Mouse (Mus musculus) midbrain, postnatal 0 days (tissue): ENCODE data around the gene Ncor2. TPM values are rescaled to one million over a fixed set of nuclear protein-coding genes. Genes with fewer than 3 reads are reported as not detected.

Experiments
- ATAC-seq: fragments of 200-750 bp; cut with Nextera tagmentation; 2 replicates; pipeline ENCODE4 v1.8.0; 2017; ENCODE audit warnings: moderate number of reproducible peaks, mild to moderate bottlenecking, moderate TSS enrichment, moderate library complexity; ENCODE audit not compliant: low FRiP score
- DNase-seq: peaks from one replicate; pipeline ENCODE4 v3.0.0-alpha.2; 2015; ENCODE audit warnings: low spot score
- H3K27ac ChIP-seq: fragments of 300-500 bp; sonication (generic); 2 replicates; pipeline ENCODE4 v1.5.1; 2014; ENCODE audit warnings: low read depth, mild to moderate bottlenecking, low read length, mixed read lengths
- H3K27me3 ChIP-seq: fragments of 300-500 bp; sonication (generic); 2 replicates; pipeline ENCODE4 v1.6.1; 2014; ENCODE audit warnings: low read length, control low read depth, mixed read lengths; ENCODE audit not compliant: insufficient read depth
- H3K36me3 ChIP-seq: fragments of 300-500 bp; sonication (generic); 2 replicates; pipeline ENCODE4 v1.6.1; 2014; ENCODE audit warnings: low read length, control low read depth, mixed read lengths; ENCODE audit not compliant: insufficient read depth
- H3K4me1 ChIP-seq: fragments of 300-500 bp; sonication (generic); 2 replicates; pipeline ENCODE4 v1.6.1; 2014; ENCODE audit warnings: mild to moderate bottlenecking, control low read depth, antibody characterized with exemption, low read length, mixed read lengths; ENCODE audit not compliant: insufficient read depth
- H3K4me2 ChIP-seq: fragments of 300-500 bp; sonication (generic); 2 replicates; pipeline ENCODE4 v1.6.1; 2014; ENCODE audit warnings: low read depth, mild to moderate bottlenecking, low read length, mixed read lengths; ENCODE audit not compliant: poor library complexity, severe bottlenecking
- H3K4me3 ChIP-seq: fragments of 300-500 bp; sonication (generic); 2 replicates; pipeline ENCODE4 v1.5.1; 2014; ENCODE audit warnings: low read depth, mild to moderate bottlenecking, low read length, moderate library complexity
- H3K9ac ChIP-seq: fragments of 300-500 bp; sonication (generic); replicated peaks from 2 replicates; pipeline ENCODE4 v1.6.1; 2014; ENCODE audit warnings: mild to moderate bottlenecking, low read length, moderate library complexity, mixed read lengths; ENCODE audit not compliant: poor library complexity, severe bottlenecking
- H3K9me3 ChIP-seq: fragments of 300-500 bp; sonication (generic); 2 replicates; pipeline ENCODE4 v1.6.1; 2016; ENCODE audit warnings: low read length, control low read depth
- CTCF ChIP-seq: IDR thresholded peaks from 2 replicates; pipeline ENCODE4 v1.5.1; 2016; ENCODE audit warnings: antibody characterized with exemption, mild to moderate bottlenecking
- WGBS: fragments of 180-500 bp; shearing (Covaris S2); extraction: QIAGEN DNeasy Blood & Tissue Kit; methylation state at CpG from one replicate; pipeline ENCODE4 v1.1.7; 2014; 5-methylcytosine and 5-hydroxymethylcytosine counted together
- polyA plus RNA-seq: library from polyadenylated mRNA; unstranded; fragments of >200 nt; fragmentation: Nextera tagmentation; extraction: Ambion mirVana; gene quantifications from 2 replicates; pipeline ENCODE4 v1.2.1, GENCODE M21; 2015
- total RNA-seq: library from RNA; depleted of rRNA; stranded (reverse); fragments of >200 nt; gene quantifications from 2 replicates; pipeline ENCODE4 v1.2.3, GENCODE M21; 2014

The Ncor2 gene
- total and polyA plus RNA-seq, 2 experiments from 2014 or later = 17.8 to 22.8 TPM

- 89% methylated on average over 24 of the region's 24 CpGs for WGBS
Observed at GRCm38 (mm10) chr5:125011166-125011565, 167.9 kb downstream of the Ncor2 start.

DNA sequence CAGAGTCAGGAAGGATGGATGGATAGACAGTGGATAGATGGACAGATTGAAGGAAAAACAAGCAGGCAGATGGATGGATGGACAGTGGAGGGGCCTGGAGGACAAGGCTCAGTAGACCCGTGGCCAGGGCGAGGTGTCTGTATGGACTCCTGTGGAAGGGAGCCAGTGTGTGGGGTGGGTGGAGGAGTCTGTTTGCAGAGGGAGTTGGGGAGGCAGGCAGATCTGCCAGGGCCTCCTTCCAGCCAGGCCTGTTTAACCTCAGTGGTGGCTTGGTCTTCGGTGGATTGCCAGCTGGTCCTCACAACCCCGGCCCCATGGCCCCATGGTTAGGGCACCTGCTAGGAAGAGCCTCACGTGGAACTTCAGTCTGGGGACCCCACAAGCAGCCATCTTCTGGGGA lies 172.1 kb downstream of the Ncor2 start:
- ATAC-seq (no peak), DNase-seq (no peak)
- no peaks in the 10 kb centered on the region for H3K27me3 ChIP-seq
- no peak for TF ChIP-seq CTCF
- H3K27ac ChIP-seq = no peak overlapping the region
- no peak overlapping the region for H3K4me3 ChIP-seq
- H3K9me3 ChIP-seq = no peaks in the 10 kb centered on the region
- 74% methylated on average over 5 of the region's 5 CpGs for WGBS
- H3K4me2 ChIP-seq = no peak overlapping the region
- H3K4me1 ChIP-seq = peaks cover 6% of the 10 kb centered on the region; the same call in 1 of the 2 replicates
- H3K36me3 ChIP-seq = peaks cover 4% of the 10 kb centered on the region; the same call in 1 of the 2 replicates
- no peak overlapping the region for H3K9ac ChIP-seq

More at GRCm38 (mm10) chr5:125011166-125011565, 167.9 kb downstream of the Ncor2 start:
- ATAC-seq = no peak
- no peak for DNase-seq
- H3K4me1 ChIP-seq = no peaks in the 10 kb centered on the region
- H3K9me3 ChIP-seq = no peaks in the 10 kb centered on the region
- no peaks in the 10 kb centered on the region for H3K27me3 ChIP-seq
- H3K4me3 ChIP-seq = no peak overlapping the region
- TF ChIP-seq CTCF = no peak
- H3K9ac ChIP-seq = no peak overlapping the region
- no peak overlapping the region for H3K27ac ChIP-seq
- H3K36me3 ChIP-seq = peaks cover 14% of the 10 kb centered on the region
- no peak overlapping the region for H3K4me2 ChIP-seq

- no peak overlapping the region for H3K4me2 ChIP-seq
- no peaks in the 10 kb centered on the region for H3K27me3 ChIP-seq
- 72% methylated on average over 9 of the region's 9 CpGs for WGBS
- H3K4me1 ChIP-seq = peaks cover 6% of the 10 kb centered on the region; the same call in 1 of the 2 replicates
- no peak overlapping the region for H3K27ac ChIP-seq
- ATAC-seq = no peak
- DNase-seq = peak; percentile 28
- no peak for TF ChIP-seq CTCF
- H3K4me3 ChIP-seq = no peak overlapping the region
- H3K9ac ChIP-seq = no peak overlapping the region
- H3K9me3 ChIP-seq = no peaks in the 10 kb centered on the region
- 0 out of 2 replicates have a peak, but pooled peaks cover 4% of the 10 kb centered on the region for H3K36me3 ChIP-seq
Observed at GRCm38 (mm10) chr5:125005871-125006652, 173.0 kb downstream of the Ncor2 start.

- peak overlapping the region; percentile 30 for H3K4me3 ChIP-seq
- H3K4me2 ChIP-seq = peak overlapping the region; percentile 49
- peaks cover 6% of the 10 kb centered on the region; the same call in 1 of the 2 replicates for H3K4me1 ChIP-seq
- no peaks in the 10 kb centered on the region for H3K27me3 ChIP-seq
- WGBS = 14% methylated on average over 15 of the region's 15 CpGs
- H3K9me3 ChIP-seq = no peaks in the 10 kb centered on the region
- H3K9ac ChIP-seq = 0 out of 2 replicates have a peak overlapping the region, but pooled peaks have one; percentile 33
- ATAC-seq = no peak
- DNase-seq = no peak
- no peak for TF ChIP-seq CTCF
- H3K27ac ChIP-seq = no peak overlapping the region
- no peaks in the 10 kb centered on the region for H3K36me3 ChIP-seq
Observed at GRCm38 (mm10) chr5:125003873-125004255, 175.2 kb downstream of the Ncor2 start.

DNA sequence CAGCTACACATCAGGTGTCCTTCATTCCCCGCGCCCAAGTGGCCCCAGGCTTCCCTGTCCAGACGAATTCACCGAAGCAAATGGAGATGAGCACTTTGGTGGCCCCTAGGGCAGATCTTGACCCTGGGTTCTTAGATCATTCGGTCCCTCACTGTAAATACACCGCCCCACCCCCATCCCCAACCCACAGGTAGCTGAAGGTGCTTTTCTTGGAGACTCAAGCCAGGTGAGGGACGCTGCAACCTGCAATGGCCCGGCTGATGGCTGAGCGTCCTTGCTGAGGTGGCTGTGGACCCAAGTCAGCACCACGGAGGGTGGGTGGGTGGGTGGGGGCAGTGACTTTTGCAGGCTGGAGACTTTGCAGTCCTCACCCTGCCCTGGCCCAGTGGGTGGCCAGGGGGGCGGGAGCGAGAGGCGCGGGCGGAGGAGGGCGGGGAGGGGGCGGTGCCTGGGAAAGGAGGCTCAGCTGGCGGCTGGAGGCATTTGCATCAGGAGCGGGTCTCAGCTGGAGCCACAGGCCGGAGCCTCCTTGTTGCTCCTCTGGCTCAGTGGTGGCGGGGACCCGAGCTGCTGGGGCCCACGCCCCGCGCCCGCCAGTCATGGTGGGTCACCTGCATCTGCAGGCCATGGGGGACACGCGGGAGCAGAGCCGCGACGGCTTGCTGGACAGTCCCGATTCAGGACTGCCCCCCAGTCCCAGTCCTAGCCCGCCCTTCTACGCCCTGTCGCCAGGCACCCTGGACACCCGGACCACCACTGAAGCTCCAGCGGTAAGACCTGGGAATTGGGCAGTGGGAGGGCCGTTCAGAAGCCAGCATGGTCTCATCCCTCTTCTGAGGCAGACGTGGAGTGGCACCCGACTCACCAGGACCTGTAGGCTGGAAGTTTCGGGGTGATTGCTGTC lies 175.8 kb downstream of the Ncor2 start, which contains the start of gene Rflna:
Rflna (plus strand) TSS at position 253 of the 904 bp plus-strand sequence.
- 3% methylated on average over 23 of the region's 41 CpGs for WGBS
- peak within 1 kb of the TSS; percentile 33 for H3K9ac ChIP-seq
- DNase-seq (peak; percentile 47), ATAC-seq (peak; percentile 55)
- no peaks in the 10 kb centered on the region for H3K9me3 ChIP-seq
- no peaks in the 10 kb centered on the region for H3K27me3 ChIP-seq
- H3K36me3 ChIP-seq = no peaks in the 10 kb centered on the region
- peaks cover 6% of the 10 kb centered on the region; the same call in 1 of the 2 replicates for H3K4me1 ChIP-seq
- no peak within 1 kb of the TSS for H3K27ac ChIP-seq
- no peak for TF ChIP-seq CTCF
- peak within 1 kb of the TSS; percentile 30 for H3K4me3 ChIP-seq
- peak within 1 kb of the TSS; percentile 49 for H3K4me2 ChIP-seq
